Mouse (Mus musculus) C2C12 (cell line): ENCODE results near the gene Prr15l.

Experiments used
- CEBPB ChIP-seq: IDR thresholded peaks from one replicate; pipeline ENCODE4 v1.6.1; 2011; ENCODE audit warnings: low read depth, mild to moderate bottlenecking, control low read depth, moderate library complexity
- CTCF ChIP-seq: IDR thresholded peaks from one replicate; pipeline ENCODE4 v1.5.1; 2011; ENCODE audit not compliant: control insufficient read depth, insufficient read depth, insufficient read length
- MAX ChIP-seq: IDR thresholded peaks from one replicate; pipeline ENCODE4 v1.6.1; 2011; ENCODE audit warnings: mild to moderate bottlenecking, control low read depth

GRCm38 (mm10) chr11:96928691-96929090, 787 bp downstream of the Prr15l start:
- TF ChIP-seq CTCF: no peak
- no peak for TF ChIP-seq CEBPB
- no peak for TF ChIP-seq MAX
